Mouse (Mus musculus): ENCODE measurements at regions not wholly inside any gene's neighbourhood (a gene's known extent, or its start where the extent isn't known, plus 50 kb on each side); places are given as distances from the start of the nearest gene placed in this dataset.
"Not testable (repeated sequence)": the region's sequence is repeated elsewhere in the genome, so short reads cannot be mapped to it uniquely, and the experiment has no call there.

DNA sequence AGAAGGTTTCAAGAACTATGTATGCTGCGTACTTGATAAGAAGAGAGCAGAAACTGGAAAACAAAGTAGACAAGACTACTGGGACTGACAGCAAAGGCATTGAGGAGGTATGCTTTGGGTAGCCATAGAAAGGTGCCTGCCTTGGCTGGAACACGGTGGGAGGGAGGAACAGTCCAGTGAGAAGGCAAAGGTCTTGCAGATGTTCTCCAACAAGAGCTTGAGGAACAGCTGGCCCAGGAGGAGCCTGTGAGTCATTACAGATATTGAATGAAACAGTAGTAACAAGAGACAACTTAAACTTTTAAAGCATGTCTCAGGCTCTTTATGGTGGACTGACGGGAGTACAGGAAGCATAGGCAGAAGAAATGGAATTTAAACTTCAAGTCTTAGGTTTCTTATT lies 424.9 kb upstream of the Sphkap start:
- DNase-seq (ENCODE audit: low spot score) = no peak

DNA sequence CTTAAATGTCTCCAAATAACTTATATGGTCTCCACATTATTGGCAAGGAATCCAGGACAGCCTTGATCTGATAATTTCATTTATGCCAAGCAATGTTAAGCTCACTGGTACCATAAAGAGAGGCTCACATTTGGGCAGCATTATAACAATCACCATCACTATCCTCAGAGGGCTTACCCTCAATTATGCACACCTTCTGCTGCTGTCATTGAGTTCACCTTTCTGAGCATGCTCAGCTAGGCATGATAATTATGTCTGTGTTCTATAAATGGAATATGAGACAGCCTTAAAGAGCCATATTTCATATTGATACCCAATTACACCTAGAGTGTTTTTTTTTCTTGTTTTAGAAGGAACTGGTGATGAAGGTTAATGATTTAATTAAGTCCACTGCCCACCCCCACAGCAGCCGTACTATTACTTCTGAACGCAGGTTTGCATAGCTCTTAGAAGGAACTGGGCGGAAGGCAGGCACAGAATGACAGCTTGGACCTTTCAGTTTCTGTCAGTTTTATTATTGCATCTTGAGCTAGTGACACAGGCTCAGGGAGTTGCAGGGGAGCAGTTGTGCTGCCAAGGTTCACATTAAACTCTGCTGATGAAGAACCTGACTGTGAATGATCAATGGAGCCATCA lies 424.0 kb upstream of the Sphkap start:
- DNase-seq (ENCODE audit: low spot score) = no peak

DNA sequence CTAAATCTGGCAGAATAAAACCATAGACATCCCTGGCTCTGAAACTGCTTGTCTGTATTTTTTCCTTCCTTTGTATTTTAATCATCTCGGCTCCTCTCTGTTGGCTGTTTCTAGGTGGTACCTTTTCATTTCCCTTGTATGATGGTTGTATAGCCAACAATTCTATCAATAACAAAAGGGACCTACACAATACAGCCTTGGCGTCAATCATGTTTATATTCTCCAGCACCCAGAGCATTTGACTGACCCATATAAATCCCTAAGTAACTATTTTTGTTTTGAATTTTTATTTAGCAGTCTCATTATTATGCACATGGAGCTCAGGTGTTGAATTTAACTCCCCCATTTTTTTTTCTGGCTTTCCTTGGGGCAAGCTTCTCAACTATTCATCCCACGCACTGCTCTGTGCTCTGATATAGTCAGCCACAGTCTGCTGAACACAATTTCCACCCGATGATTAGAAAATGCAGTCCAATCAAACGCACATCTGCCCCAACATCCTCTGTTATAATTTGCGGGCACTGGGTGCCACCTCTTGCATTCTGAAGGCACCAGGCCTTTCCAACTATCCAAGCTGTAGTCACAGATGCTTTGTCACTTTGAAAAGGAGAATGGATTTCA lies 422.1 kb upstream of the Sphkap start:
- no peak for DNase-seq (ENCODE audit: low spot score)

DNA sequence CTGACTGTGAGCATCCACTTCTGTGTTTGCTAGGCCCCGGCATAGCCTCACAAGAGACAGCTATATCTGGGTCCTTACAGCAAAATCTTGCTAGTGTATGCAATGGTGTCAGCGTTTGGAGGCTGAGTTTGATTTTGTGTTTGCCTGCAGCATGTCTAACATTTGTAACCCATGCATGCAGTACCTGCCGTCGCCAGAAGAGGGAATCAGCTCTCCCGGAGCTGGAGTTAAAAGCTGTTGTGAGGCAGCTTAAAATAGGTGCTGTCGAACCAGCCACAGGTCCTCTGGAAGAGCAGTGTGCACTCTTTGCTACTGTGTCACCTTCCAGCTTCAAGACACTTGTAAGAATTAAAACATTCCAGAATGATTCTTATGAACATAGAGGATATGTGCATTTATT lies 403.2 kb upstream of the Sphkap start:
- DNase-seq (ENCODE audit: low spot score) = not testable (repeated sequence)

DNA sequence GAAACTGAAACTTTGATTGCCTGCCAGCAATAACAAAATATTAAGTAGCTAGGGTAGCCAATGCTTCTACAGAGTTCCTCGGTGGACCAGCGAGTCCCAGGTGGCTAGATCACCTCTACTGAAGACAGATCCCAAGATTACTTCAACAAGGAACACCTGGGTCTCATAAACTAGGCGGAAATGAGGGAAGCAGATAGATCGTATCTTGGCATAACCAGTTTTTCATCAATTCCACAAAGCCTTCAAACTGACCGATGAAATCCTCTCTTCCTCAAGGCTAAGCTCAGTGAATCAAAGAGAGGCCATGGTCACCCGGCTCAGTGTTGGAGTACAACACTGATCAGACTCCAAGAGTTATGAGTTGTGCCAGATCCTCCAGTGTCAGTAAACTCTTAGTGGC lies 400.4 kb upstream of the Sphkap start:
- no peak for DNase-seq (ENCODE audit: low spot score)

DNA sequence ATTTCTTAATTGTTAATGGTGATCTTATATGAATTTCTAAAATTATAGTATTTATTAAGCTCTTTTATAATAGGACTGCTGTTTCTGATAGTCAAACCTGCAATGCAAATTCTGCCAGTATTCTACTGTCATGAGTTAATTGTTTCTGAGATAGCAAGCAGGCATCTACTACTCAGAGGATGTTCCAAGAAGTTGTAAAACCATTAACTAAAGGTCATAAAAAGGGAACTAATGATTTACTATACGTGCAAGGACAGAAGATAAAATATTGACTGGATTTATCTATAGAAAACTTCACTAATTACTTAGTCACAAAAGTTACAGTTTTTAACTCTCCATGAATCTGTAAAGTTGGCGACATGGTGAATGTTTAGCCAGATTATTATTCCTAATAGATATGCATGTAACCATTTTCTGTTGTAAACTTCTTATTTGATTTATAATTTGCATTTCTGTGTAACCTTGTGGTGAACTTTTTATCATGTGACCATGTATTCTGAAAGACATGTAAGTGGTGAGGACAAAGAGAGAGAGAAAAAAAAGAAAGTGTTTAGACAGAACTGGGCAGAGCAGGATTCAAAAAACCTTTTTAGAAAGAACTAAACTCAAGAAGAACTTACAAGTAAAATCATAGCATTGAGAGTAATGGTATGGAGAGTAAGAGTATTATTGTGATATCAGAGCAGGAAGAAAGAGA lies 395.5 kb upstream of the Sphkap start:
- DNase-seq (ENCODE audit: low spot score) = no peak

DNA sequence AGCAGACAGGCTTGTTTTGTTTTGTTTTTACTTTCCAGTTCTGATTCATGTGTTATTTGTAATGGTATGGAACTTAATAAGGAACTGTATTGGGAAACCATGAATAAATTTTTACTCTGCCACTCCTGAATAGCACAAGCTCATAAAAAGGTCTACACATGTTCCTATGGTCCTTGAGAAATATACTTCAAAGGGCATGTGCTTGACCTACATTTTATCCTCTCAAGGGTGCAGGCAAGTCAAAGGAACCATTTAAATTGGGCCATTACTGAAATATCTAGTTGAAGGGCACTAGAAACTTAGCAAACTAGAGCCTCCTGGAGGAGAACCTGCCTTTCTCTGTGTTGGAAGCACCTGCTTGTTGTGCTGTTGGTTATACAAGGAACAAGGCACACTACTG lies 393.8 kb upstream of the Sphkap start:
- no peak for DNase-seq (ENCODE audit: low spot score)

DNA sequence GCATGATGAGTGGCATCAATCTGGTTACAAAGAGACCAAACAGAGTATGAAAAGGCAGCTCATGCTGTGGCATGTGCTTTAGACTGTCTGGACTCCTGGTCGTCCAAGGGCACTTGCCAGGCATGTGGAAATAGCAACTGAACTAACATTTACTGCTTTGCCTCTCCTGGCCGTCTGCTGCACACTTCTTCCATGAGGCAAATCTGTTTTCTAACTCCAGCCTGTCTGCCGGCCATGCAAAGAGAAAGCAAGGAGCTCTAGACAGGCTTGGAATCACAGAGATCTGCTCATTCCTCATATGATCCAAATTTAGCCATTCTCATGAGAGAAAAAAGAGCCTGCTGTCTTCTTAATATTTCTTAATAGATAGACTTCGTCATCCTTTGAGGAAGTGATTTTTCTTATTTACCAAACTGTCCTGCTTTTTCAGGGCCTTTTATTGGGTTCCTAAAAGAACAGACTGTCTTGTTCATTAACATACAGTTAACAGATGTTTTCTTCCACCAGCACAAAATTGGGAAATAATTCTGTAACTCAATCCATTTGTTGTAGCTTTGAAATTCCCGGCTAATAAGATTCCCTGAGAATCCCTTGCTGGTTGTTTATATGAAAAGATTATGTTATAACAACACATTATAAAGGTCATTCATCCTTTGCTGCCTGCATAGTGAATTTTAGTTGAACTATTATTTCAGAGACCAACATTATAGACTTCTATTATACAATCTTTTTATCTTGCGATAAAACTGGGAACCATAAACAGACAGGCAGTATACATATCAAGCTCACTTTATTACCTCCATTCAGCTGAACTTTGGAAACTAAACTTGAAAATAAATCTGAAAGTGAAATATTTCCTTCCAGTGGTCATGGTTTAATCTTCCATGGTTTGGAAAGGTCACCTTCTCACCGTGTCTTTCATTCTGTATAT lies 389.2 kb upstream of the Sphkap start:
- DNase-seq (ENCODE audit: low spot score) = no peak

DNA sequence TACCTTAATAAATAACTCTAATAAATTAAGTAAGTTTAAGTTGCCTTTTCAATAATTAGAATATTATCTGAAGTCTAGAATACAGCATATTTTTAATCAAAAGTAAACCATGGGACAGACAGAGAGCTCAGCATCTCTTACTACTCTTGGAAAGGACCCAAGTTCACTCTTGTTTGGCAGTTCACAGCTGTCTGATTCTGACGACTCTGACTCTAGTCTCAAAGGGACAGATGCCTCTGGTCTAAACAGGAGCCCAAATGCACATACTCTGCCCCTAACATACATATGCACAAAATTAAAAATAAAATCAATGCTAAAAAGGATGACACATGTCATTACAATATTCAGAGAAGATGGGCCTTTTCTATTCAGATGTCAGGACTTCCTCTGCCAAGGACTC lies 369.2 kb upstream of the Sphkap start:
- no peak for DNase-seq (ENCODE audit: low spot score)

DNA sequence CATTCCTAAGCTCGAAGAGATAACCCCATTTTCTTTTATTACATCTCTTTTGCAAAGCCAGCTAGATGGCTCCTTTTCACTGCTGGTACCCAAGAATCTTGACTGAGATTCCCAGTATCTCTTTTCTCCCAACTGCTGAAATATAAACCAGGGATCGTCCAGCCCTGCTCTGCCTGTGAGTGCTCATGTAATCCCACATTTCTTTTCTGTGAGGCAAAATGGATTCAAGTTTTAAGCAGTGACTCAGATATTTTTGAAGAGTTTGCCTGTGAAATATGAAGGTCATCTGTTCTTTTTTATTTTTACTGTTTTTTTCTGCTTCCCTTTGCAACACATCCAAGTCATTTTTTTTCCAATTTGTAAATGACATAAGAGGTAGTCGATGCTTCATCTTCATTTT lies 363.2 kb upstream of the Sphkap start:
- no peak for DNase-seq (ENCODE audit: low spot score)

DNA sequence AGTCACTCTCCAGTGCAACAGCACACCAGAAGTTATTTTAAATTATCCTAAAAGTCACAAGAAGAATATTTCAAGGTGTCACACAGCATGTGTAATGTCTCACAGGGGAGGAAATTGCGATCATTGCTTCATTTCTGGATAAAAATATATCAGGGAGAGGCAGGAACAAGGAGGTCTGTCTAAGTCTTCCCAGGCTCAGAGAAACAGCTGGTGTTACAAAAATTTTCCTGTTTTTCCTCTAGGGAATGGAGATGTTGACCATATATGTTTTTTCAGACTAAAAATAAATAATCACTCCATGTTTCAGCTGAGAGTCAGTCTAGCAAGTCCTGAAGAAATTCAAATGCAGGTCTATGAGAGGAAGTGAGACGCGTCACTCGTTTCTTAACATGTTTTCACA lies 353.5 kb upstream of the Sphkap start:
- DNase-seq (ENCODE audit: low spot score) = no peak

DNA sequence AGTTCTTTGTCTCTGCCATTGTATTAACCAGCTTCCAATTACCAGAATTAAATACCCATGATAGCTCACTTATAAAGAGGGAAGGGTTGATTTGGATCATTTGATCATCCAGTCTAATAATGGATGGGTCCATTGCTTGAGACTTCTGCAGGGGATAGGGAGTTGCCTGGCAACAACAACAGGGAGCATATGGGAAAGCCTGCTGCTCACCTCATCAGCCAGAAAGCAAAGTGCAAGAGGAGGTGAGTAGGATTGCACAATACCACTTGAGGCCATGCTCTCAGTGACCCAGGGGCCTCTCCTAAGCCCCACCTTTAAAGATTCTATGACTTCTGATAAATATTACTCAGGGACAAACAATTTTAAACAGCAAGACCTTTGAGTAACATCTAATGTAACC lies 348.9 kb upstream of the Sphkap start:
- no peak for DNase-seq (ENCODE audit: low spot score)

DNA sequence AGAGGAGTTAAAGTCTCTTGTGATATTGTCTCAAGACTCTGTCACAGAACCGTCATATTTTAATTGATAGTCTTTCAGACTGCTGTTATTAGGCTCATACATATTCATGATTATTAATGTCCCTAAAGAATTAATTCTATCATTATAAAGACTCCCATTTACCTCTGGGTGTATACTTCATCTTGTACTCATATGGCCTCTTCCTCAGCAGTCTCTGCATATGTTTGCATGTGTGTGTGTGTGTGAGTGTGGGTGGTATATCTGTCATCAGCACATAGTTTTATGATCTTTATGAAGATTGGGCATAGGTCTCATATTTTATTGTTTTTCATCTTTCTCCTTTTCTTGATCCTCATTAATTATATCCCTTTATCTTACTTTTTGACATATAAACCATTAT lies 347.3 kb upstream of the Sphkap start:
- no peak for DNase-seq (ENCODE audit: low spot score)

DNA sequence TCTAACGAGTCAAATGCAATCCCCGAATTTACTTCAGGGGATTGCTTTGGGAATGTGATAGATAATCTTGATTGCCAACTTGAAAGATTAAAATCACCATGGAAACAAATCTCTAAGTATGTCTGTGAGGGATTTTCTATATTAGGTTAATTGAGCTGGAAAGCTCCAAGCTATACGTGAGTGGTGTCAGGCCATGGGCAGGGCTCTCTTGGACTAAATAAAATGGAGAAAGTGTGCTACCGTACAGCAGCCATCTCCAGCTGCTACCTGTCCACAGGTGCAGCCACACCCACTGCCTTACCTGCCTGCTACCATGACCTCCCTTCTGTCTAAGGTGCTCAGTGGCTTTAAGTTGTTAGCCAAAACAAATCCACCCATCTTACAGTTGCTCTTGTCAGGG lies 345.0 kb upstream of the Sphkap start:
- DNase-seq (ENCODE audit: low spot score) = no peak

DNA sequence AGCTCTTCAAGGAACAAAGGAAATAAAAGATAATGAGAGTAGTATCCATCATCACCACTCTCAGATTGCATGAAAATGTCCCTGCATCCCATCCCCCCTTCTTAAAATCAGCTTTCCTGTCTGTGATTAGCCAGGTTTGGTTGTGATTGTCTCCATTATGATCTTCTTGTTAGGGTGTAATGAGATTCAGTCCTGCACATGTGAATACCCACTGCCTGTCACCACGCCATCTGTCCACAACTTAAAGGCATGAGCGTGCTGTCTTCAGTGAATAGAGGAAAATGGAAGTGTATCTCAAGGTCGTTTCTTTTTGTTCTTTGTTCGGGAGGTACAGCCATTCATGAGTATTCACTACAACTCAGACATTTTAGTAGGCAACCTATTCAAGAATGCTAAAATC lies 341.0 kb upstream of the Sphkap start:
- DNase-seq (ENCODE audit: low spot score) = no peak

DNA sequence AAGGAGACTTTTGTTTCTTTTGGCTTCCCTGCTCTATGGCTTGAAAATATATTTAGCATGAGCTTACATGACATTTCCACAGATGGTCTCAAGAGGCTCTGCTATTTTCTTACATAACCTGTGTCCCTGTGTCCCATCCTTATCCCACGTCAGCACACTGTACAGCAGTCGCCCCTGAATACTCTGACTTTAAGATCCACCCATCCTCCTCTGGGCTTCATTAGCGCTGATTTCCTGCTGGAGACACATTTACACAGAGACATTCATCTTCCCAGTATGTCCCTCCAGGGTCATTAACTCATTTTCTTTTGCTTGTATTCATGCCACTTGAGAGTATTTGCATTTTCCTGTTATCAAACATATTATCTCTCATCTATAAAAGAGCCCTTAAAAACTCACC lies 340.1 kb upstream of the Sphkap start:
- DNase-seq (ENCODE audit: low spot score) = no peak

DNA sequence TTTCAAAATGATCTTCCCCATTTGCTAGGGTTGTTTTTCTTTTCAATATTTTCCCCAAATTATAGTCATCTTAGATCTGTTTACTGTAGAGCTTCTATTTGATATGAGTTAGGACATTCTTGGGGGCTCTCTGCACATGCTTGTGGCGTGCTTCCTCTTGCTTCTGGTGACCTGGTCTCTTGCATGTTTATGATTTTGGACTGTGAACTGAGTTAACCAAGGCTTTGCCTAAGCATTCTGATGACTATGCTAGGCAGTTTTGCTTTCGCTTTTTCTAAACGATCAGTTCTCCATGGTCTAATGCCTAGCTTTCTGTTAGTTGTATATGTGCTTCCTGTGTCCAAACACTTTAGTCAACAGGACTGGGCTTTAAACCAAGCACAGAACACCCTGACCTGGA lies 339.4 kb upstream of the Sphkap start:
- no peak for DNase-seq (ENCODE audit: low spot score)

DNA sequence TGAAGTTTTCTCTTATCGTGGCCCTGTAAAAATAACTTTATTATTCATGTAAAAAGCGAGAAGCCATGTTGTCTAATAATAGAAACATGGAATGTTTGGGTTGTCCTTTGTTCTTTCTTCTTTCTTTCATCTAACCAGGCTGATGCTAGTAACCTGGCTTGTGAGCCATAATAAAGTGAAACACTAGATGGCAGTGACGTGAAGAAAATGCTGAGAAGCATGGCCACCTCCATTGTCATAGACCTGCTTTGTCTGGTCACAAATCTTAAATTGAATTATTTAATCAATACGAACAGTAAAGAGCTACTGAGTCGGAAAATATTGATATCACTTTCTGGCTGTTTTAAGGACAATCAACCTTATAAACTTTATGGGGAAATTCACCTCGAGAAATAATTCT lies 338.0 kb upstream of the Sphkap start:
- DNase-seq (ENCODE audit: low spot score) = no peak

DNA sequence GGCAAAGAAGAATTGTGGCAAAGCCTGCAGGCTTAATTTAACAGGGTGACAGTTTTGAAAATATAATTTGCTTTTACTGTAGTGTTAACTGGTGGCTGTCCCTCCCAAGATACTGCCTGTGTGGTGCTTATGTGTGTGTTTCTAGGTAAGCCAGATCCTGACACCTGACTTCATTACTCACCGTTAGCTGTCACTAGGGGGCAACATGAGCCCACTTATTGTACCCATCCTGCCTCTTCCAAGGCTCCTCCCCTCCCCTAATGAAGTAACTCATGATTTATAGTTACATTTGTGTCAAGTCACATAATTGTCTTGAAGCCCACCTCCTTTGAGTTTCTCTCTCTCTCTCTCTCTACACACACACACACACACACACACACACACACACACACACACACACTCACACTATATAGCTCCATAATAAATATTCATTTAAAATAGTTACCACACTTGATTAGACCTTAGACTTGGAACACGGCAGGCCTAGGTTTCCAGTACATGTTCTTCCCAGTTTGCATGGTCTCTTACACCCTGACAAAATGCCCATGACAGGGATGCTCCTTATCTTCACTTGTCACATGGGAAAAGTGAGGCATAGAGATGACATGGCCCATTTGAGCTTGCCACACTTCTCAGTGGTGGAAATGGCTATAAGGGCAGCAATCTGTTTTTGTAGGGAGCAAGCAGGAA lies 328.6 kb upstream of the Sphkap start:
- no peak for DNase-seq (ENCODE audit: low spot score)

DNA sequence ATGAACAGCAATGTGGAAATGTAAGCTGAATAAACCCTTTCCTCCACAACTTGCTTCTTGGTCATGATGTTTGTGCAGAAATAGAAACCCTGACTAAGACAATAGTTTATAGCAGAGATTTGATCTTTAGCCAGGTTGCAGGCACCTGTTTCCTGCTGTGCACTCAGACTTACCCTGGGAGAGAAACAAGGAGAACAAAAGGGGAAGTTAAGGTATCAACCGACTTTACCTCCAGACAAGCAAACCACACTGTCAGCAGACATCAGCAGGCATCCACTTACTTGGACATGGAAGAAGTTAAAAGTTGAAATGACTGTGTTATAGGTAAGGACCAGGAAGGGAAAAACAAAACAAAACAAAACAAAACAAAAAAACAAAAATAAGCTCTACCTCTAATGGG lies 323.7 kb upstream of the Sphkap start:
- no peak for DNase-seq (ENCODE audit: low spot score)

DNA sequence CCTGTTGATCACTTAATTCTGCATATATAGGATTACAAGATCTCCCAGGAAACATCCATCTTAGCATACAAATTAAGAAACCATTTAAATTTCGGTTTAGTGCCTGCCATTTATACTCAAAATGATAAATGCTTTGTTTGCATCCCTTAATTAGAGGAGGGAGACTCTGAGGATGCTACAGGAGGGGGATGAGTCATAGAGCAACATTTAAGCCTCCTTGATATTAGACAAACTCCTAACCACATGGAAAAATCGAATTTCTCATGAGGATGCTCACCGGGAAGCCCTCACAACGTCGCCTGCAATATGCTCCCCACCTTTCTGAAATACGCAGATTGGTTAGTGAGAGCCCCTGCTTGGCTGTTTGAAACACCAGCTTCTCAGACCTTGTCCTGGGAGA lies 320.8 kb upstream of the Sphkap start:
- DNase-seq (ENCODE audit: low spot score) = no peak

DNA sequence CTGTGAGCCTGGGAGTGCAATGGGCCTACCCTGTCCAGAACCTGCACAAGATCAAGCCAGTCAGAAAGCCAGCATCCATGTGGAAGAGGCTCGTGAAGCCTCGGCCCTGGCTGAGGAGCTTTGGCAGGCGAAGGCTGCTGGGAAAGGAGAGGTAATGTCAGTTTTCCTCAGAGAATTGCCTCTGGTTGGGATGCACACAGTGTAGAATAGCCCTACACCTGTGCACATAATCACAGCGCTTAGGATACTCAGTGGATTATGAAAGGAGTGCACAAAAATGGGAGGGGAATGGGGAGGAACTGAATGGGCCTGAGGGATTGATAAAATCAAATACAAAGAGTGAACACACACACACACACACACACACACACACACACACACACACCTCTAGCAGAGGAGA lies 319.9 kb upstream of the Sphkap start:
- no peak for DNase-seq (ENCODE audit: low spot score)

Measured in testis, postnatal 14 days (tissue).